Mouse (Mus musculus): ENCODE data around the gene Hfe.
"Not testable (repeated sequence)": the region's sequence is repeated elsewhere in the genome, so short reads cannot be mapped to it uniquely, and the experiment has no call there.

Gene Hfe

DNA sequence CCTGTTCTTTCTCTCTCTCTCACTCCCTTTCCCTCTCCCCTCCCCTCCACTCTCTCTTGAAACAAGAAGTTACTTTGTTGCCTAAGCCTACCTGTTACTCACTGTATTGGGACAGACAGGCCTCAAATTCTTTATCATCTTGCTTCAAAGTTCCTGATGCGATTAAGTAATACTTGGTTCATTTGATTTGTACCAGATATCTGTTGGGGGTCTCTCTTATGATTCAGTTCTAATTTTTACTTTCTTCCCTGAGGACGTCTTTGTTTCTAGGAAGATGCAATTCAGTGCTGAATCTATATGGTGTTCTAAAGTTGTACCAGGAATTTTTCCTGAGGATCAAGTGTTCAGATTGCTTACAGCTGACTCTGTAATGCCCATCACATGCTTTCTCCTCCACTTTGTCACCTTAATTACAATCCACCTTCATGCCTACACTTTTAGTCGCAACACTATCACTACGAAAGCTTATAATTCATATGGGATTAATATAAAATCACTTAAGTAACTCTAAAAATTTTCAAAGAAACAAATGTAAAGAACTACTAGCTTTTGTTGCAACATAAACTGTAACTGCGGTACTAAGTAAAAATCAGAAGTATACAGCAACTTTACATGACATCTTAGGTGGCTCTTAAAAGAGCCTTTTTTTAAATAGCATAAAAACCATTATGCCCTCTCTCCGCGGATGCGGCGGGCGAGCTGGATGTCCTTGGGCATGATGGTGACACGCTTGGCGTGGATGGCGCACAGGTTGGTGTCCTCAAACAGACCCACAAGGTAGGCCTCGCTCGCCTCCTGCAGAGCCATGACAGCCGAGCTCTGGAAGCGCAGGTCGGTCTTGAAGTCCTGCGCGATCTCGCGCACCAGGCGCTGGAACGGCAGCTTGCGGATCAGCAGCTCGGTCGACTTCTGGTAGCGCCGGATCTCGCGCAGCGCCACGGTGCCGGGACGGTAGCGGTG is 34.0 kb upstream of the Hfe start:
- peak in 1 of 2 experiments; percentile 55 for DNase-seq (ENCODE audit: inconsistent age in 2 of 2, low spot score in 1 of 2)

DNA sequence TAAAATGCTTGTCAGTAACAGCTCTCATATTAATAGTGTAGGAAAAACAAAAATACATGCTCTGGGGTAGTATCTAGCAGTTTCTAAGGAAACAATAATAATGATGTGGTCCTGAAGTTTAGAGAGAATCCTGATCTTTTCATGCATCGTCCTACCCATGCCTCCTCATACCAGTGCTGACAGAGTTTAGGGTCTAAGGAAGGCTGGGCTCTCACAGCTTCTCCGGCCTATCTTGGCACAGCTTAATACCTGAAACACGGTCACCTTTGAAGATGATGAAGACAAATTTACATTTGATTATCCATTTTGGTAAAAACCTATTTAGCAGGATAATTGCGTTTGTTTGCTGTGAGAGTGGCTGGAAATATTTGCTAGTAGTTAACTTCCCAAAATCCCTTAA is 33.3 kb upstream of the Hfe start:
- DNase-seq (ENCODE audit: inconsistent age in 2 of 2, low spot score in 1 of 2) = no peak

- no peak for DNase-seq (ENCODE audit: inconsistent age in 2 of 2, low spot score in 1 of 2)
Measured at GRCm38 (mm10) chr13:23743215-23743614, 32.6 kb upstream of the Hfe start.

GRCm38 (mm10) chr13:23742007-23742406 is 31.4 kb upstream of the Hfe start:
- DNase-seq (ENCODE audit: inconsistent age in 2 of 2, low spot score in 1 of 2) = no peak

DNA sequence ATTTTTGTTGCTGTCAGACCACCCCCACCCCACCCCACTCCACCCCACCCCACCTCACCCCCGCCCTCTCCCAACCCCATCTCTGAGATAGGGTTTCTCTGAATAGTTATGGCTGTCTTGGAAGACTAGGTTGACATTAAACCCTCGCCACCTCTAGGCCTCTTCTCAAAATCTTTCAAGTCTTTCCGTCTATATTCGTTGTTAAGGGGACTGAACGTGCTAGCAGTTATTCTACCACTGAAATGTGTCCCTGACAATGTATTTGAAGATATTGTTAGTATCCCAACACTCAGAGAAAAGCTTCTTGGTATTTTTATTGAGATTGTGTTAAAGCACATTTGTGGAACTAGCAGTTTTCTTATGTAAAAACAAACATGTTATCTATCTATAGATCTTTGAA is 30.3 kb upstream of the Hfe start:
- DNase-seq (ENCODE audit: inconsistent age in 2 of 2, low spot score in 1 of 2) = no peak

- no peak for DNase-seq (ENCODE audit: inconsistent age in 2 of 2, low spot score in 1 of 2)
Measured at GRCm38 (mm10) chr13:23740256-23740840, 29.7 kb upstream of the Hfe start.

DNA sequence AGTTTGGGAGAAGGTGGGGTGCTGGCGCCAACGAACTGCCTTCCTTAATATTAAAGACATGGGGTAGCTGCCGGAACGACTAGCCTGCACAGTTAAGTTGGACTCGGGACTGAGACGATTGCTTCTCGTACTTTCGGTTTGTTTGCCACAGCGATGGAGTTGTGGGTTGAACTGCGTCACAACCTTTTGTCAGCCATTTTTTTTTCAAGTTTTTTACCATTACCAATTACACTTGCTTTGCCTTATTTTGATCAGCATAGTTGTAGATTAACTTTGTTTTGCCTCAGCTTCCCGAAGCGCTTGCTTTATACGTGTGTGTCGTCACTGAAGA is 29.2 kb upstream of the Hfe start:
- DNase-seq (ENCODE audit: inconsistent age in 2 of 2, low spot score in 1 of 2) = no peak

DNA sequence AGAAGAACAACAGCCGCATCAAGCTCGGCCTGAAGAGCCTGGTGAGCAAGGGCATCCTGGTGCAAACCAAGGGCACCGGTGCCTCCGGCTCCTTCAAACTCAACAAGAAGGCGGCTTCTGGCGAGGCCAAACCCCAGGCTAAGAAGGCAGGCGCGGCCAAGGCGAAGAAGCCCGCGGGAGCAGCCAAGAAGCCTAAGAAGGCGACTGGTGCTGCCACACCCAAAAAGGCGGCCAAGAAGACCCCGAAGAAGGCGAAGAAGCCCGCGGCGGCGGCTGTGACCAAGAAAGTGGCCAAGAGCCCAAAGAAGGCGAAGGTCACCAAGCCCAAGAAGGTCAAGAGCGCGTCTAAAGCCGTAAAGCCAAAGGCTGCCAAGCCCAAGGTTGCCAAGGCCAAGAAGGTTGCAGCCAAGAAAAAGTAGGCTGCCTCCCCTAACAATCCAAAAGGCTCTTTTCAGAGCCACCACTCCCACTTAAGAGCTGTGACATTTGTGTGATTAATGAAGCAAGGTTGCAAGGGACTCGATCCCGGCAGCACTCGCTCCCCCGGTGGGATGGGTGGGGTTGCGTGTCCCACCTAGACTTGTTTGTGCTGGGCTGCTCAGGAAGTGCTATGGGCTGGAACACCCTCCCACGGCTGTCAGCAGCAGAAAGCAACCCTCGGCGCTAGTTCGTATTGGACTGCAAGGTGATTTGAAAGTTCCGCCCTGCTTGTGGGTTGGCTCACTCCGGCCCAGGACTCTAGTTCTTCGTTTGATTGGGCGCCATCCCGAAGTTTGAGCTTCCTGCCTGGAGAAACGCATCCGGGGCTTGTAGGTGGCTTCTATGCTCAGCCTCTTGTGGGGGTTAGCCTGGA is 28.6 kb upstream of the Hfe start:
- peak; percentile 96 to 98 for DNase-seq (ENCODE audit: inconsistent age in 2 of 2, low spot score in 1 of 2)

GRCm38 (mm10) chr13:23738677-23739068 is 28.0 kb upstream of the Hfe start, which contains the start of gene Hist1h1c:
Gene Hist1h1c (plus strand): TSS chr13:23738808.
- peak; percentile 94 to 98 for DNase-seq (ENCODE audit: inconsistent age in 2 of 2, low spot score in 1 of 2)

GRCm38 (mm10) chr13:23738041-23738440 is 27.4 kb upstream of the Hfe start:
- DNase-seq (ENCODE audit: inconsistent age in 2 of 2, low spot score in 1 of 2) = peak in 1 of 2 experiments; percentile 57

- DNase-seq (ENCODE audit: inconsistent age in 2 of 2, low spot score in 1 of 2) = no peak
Measured at GRCm38 (mm10) chr13:23737091-23737490, 26.4 kb upstream of the Hfe start.

DNA sequence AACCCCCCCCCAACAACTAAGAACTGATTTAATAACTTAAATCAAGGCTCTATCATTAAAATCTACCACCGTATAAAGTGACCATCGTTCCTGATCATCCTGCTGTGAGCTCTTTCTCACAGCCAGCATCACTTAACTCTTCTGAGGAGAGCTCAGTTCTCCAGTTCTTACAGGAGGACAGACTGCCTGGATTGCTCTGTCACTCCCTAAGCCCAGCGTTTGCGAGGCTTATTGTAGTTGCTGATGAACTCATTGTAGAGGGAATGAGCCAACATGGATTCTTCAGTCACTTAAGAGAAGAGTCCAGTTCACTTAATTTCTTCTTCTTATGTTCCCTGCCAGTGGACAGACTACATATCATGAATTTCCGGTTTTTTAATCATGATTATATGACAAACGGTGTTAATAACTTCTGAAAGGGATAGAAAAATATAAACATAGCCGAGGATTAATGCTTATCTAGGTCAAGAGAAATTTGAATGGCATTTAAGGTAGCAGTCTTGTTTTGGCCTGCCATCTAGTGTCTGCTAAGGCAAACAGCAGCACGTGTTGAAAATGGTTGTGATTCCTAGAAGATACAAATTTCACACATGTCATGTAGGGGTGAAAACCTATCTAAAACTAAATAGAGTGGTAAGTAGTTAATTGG is 21.6 kb upstream of the Hfe start:
- peak in 1 of 2 experiments; percentile 74 for DNase-seq (ENCODE audit: inconsistent age in 2 of 2, low spot score in 1 of 2)

DNA sequence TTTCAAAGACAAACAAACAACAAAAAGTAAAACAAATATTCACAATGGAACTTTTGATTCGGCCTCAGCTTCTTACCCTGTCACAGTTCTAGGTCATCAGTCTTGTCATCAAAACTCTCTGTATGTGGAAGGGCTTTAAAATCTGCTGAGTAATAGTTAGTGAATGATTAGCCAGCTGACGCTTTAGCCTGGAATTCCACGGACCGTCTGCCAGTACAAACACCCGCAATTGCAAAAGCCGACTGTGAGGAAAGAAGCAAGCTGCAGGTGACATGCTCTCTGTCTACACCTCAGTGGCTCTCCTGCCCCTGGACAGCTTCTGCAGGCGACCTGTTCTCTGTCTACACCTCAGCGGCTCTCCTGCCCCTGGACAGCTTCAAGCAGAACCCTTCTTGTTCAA is 19.8 kb upstream of the Hfe start:
- peak in 1 of 2 experiments; percentile 75 for DNase-seq (ENCODE audit: inconsistent age in 2 of 2, low spot score in 1 of 2)

DNA sequence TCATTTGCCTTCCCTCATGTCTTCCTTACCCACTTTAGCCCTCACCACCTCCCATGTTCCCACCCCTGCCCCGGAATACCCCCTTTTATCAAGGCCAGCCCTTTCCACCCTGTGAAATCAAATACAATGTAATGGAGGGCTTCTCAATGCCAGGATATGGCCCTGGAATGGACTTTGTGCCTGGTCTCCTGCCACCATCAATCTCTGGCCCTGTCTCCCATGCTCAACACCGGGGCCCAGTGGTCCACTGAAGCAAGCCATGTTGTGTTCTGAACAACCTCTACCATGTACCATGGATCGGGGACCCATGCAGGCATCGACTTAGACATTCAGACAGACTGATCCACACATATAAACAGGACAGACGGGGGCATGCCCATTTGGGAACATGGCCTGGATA is 19.1 kb upstream of the Hfe start:
- no peak for DNase-seq (ENCODE audit: inconsistent age in 2 of 2, low spot score in 1 of 2)

GRCm38 (mm10) chr13:23729192-23729525 is 18.5 kb upstream of the Hfe start:
- DNase-seq (ENCODE audit: inconsistent age in 2 of 2, low spot score in 1 of 2) = no peak

DNA sequence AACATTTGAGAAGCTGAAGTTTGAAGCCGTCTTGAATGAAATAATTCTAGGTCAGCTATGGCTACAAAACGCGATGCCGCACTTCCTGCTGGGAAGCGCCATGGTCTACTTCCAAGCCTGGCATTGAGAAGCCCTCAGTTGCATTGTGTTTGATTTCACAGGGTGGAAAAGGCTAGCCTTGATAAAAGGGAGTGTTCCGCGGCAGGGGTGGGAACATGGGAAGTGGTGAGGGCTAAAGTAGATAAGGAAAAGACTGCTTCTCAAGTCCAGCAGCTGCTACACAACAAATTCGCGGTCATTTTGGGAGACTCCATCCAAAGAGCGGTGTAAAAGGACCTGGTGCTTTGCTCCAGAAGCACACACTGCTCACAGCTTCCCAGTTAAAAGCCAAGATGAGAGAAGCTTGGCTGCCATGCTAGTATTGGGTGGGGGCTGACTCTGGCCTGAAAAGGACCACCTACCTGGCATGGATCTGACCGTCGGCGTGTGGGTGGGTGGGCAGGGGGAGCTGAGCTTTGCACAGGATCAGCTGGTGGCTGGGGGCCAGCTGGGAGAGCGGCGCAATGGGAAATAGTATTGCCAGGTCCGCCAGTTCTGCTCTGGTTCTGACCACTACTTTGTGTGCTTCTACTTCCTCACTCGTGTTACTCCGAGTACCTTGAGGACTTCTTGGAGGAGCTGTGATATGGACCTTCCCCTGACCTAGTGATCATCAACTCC is 18.0 kb upstream of the Hfe start:
- no peak for DNase-seq (ENCODE audit: inconsistent age in 2 of 2, low spot score in 1 of 2)

DNA sequence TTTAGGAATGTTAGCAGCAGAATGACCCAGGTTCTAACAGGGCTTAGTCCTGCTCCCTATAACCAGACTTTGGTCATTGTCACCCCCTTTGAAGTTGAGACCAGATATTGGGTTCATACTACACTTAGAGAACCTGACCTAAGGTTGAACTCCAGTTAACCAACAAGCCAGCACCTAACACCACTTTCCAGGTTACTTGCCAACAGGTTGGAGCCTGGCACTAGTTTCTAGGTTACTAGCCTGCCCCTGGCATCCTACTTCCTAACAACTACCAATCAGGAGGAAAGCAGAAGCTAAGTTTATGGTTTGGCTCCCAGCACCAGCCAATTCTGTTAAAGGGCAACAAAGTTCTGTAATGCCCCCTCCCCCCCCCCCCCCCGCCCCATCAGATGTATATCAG is 14.6 kb upstream of the Hfe start:
- no peak for DNase-seq (ENCODE audit: inconsistent age in 2 of 2, low spot score in 1 of 2)

GRCm38 (mm10) chr13:23724239-23724638 is 13.6 kb upstream of the Hfe start:
- no peak for DNase-seq (ENCODE audit: inconsistent age in 2 of 2, low spot score in 1 of 2)

GRCm38 (mm10) chr13:23717593-23718245 is 7.1 kb upstream of the Hfe start:
- not testable (repeated sequence) for DNase-seq (ENCODE audit: inconsistent age in 2 of 2, low spot score in 1 of 2)

DNA sequence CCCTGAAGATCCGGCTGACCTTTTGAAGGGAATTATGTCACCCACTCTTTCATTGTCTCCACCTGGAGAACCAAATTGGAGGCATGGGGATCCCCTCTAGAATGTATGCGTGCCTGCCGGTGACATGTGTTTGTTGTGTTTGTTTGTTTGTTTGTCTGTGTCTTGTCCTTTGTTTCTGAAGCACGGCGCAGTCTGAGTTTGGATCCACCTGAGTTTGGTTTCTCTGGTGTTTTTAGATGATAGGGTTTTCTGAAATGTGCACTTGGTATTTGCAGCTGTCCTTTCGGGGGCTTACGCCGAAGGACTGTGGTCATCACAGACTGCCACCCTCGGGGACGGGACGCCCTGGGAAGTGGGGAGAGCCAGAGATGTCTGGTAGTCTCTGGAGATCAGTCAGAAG is 6.5 kb upstream of the Hfe start:
- no peak for DNase-seq (ENCODE audit: inconsistent age in 2 of 2, low spot score in 1 of 2)

Measured in adrenal gland, adult (tissue).